Mouse (Mus musculus): ENCODE results near the gene A830018L16Rik.

The A830018L16Rik gene

GRCm38 (mm10) chr1:11657341-11658060, 243.6 kb downstream of the A830018L16Rik start:
- no peak for DNase-seq

- no peak for DNase-seq
Observed at GRCm38 (mm10) chr1:11658061-11658625, 244.2 kb downstream of the A830018L16Rik start.

GRCm38 (mm10) chr1:11744749-11745314, 330.9 kb downstream of the A830018L16Rik start:
- no peak for DNase-seq

GRCm38 (mm10) chr1:11748424-11748823, 334.5 kb downstream of the A830018L16Rik start:
- no peak for DNase-seq

GRCm38 (mm10) chr1:11750065-11750464, 336.2 kb downstream of the A830018L16Rik start:
- no peak for DNase-seq

- DNase-seq, result no peak
Observed at GRCm38 (mm10) chr1:11750607-11751006, 336.7 kb downstream of the A830018L16Rik start.

- DNase-seq, result no peak
Observed at GRCm38 (mm10) chr1:11751996-11752395, 338.1 kb downstream of the A830018L16Rik start.

- no peak for DNase-seq
Observed at GRCm38 (mm10) chr1:11788264-11788663, 374.4 kb downstream of the A830018L16Rik start.

GRCm38 (mm10) chr1:11792820-11793219, 378.9 kb downstream of the A830018L16Rik start:
- no peak for DNase-seq

- DNase-seq, result no peak
Observed at GRCm38 (mm10) chr1:11795666-11796065, 381.8 kb downstream of the A830018L16Rik start.

- DNase-seq, result no peak
Observed at GRCm38 (mm10) chr1:11872847-11873246, 458.9 kb downstream of the A830018L16Rik start.

- DNase-seq, result no peak
Observed at GRCm38 (mm10) chr1:11873573-11873972, 459.7 kb downstream of the A830018L16Rik start.

GRCm38 (mm10) chr1:11881706-11882105, 467.8 kb downstream of the A830018L16Rik start:
- no peak for DNase-seq

- DNase-seq, result no peak
Observed at GRCm38 (mm10) chr1:11895715-11896114, 481.8 kb downstream of the A830018L16Rik start.

- DNase-seq, result no peak
Observed at GRCm38 (mm10) chr1:11915873-11916272, 502.0 kb downstream of the A830018L16Rik start.

- no peak for DNase-seq
Observed at GRCm38 (mm10) chr1:11936984-11937383, 523.1 kb downstream of the A830018L16Rik start.

GRCm38 (mm10) chr1:11959421-11960206, 545.7 kb downstream of the A830018L16Rik start:
- DNase-seq, result no peak

GRCm38 (mm10) chr1:11982590-11983136, 568.8 kb downstream of the A830018L16Rik start:
- no peak for DNase-seq

GRCm38 (mm10) chr1:11990011-11990410, 576.1 kb downstream of the A830018L16Rik start:
- no peak for DNase-seq

- no peak for DNase-seq
Observed at GRCm38 (mm10) chr1:11996297-11996878, 582.5 kb downstream of the A830018L16Rik start.

GRCm38 (mm10) chr1:11997574-11997973, 583.7 kb downstream of the A830018L16Rik start:
- no peak for DNase-seq

GRCm38 (mm10) chr1:12000557-12000956, 586.7 kb downstream of the A830018L16Rik start:
- no peak for DNase-seq

Data from kidney, adult 18-20 months (tissue).